Mouse (Mus musculus) left cerebral cortex, adult 2 months (tissue): Measurements from ENCODE around the gene Dapk1. TPM values are rescaled to one million over a fixed set of nuclear protein-coding genes. Genes with fewer than 3 reads are reported as not detected.

ENCODE experiments used
- DNase-seq, 2 experiments: peaks; one replicate each; pipeline ENCODE4 v3.0.0; 2021 to 2022; ENCODE audit warnings: low spot score in 2 of 2, mixed read lengths in 1 of 2; ENCODE audit errors: extremely low spot score in 1 of 2
- H3K27ac ChIP-seq: fragments of 200-600 bp; 2 replicates; pipeline ENCODE4 v1.8.1; 2022
- H3K4me3 ChIP-seq: fragments of 200-600 bp; 2 replicates; pipeline ENCODE4 v1.8.1; 2022
- CTCF ChIP-seq: fragments of 200-600 bp; IDR thresholded peaks from 2 replicates; pipeline ENCODE4 v1.8.1; 2022; ENCODE audit warnings: antibody characterized with exemption, mild to moderate bottlenecking, moderate library complexity
- intact Hi-C: fragments of 180-260 bp; cut with DNase I; formaldehyde crosslinking; loops from one replicate; pipeline ENCODE4 v1.15.1; 2025
- total RNA-seq, 2 experiments: library from RNA; stranded (reverse); gene quantifications; 2 replicates each; pipeline ENCODE4 v1.2.3; 2021

Dapk1 gene
- total RNA-seq, 2 experiments from 2014 or later: 101 to 105 TPM

- H3K4me3 ChIP-seq: no peak overlapping the region
- TF ChIP-seq CTCF: no peak
- intact Hi-C loops: no loop called here
- peak overlapping the region; percentile 72 for H3K27ac ChIP-seq
- no peak for DNase-seq
Measured at GRCm38 (mm10) chr13:60670605-60671004, 68.9 kb downstream of the Dapk1 start.

DNA sequence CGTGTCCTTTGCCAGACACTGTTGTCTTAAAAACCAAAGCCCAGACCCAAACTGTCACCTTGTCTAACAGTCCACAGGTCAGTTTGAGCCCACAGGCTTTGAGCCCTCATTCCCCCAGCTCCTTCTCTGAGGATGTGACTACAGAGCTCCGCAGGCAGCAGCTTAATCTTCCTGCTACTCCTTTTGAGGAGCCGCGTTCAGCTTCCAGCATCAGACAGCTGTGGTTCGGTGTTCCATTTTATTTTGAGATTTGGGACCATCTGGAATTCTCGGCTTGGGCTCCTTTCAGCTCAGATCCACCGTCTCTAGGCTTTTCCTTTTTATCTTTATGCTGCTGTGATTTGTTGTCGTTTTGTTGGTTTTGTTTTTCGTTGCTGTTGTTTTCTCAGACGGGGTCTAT, 69.5 kb downstream of the Dapk1 start:
- DNase-seq: no peak
- intact Hi-C loops: no loop called here
- peak overlapping the region; percentile 72 for H3K27ac ChIP-seq
- H3K4me3 ChIP-seq: no peak overlapping the region
- TF ChIP-seq CTCF: no peak

- no peak for TF ChIP-seq CTCF
- no peak for DNase-seq
- intact Hi-C loops: no loop called here
- no peak overlapping the region for H3K4me3 ChIP-seq
- peak overlapping the region; percentile 26; the same call in 1 of the 2 replicates for H3K27ac ChIP-seq
Measured at GRCm38 (mm10) chr13:60672287-60672686, 70.5 kb downstream of the Dapk1 start.

DNA sequence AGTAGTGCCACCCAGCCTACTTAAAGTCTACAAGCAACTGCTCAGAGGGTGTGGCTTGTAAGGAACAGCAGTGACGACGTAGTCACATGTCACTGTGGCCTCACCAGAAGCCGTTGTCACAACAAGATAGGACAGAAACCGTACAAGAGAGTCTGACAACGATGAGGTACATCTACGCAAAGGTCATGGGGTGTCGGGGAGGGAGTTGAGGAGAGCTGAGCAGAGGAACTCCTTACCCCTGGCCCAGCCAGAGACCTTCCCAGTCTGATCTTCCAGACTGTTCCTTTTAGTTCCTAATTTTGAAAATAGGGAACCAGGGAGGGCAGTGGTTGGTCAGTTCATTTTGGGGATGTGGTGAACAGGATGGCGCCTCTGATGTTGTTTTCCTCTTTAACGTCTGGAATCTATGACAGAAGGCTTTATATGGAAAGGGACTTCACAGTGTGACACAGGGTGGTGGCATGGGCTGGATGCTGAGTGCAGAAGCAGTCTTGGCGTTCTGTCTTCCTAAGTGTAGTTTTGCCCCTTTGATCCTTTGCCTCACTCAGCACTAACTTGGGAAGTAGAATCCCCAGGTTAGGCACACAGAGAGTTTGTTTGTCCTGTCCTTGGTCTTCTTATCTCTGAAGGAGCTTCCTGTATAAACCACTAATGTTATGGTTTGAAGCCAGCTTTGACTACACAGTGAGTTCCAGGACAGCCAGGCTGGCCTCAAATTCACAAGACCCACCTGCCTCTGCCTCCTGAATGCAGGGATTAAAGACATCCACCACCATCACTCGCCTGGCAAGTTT, 71.3 kb downstream of the Dapk1 start:
- no peak overlapping the region; the same call in 1 of the 2 replicates for H3K27ac ChIP-seq
- no peak for TF ChIP-seq CTCF
- DNase-seq: no peak
- H3K4me3 ChIP-seq: no peak overlapping the region
- intact Hi-C loops: no loop called here

GRCm38 (mm10) chr13:60674301-60674700, 72.6 kb downstream of the Dapk1 start:
- TF ChIP-seq CTCF: no peak
- no peak overlapping the region for H3K27ac ChIP-seq
- DNase-seq: no peak
- H3K4me3 ChIP-seq: no peak overlapping the region
- intact Hi-C loops: no loop called here

DNA sequence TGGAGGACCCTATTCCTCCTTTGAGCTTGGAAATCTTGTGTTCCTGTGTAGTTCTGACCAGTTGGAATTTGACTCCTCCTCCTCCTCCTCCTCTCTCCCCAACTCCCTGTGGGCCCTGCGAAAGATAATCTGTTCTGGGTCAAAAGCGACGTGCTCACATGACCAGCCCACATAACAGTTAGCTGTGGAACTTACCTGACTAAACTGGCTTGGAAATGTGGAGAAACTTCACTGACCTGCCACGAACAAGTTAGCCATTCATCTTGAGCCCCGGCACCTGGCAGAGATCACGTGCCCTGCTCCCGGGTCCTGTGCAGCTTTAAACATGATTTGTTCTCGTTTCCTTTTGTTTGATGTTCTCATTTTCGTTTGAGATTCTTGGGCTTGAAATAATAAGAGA, 73.2 kb downstream of the Dapk1 start:
- no peak for DNase-seq
- Histone ChIP-seq H3K4me3 (no peak overlapping the region), H3K27ac (no peak overlapping the region)
- intact Hi-C loops: loop anchor here (5.0 kb wide), 1 partner anchor 38 kb away; no protein-coding TSS in a partner anchor
- no peak for TF ChIP-seq CTCF

- TF ChIP-seq CTCF: no peak
- intact Hi-C loops: loop anchor here (5.0 kb wide), 1 partner anchor 38 kb away; no protein-coding TSS in a partner anchor
- H3K27ac ChIP-seq: no peak overlapping the region
- H3K4me3 ChIP-seq: no peak overlapping the region
- DNase-seq: no peak
Measured at GRCm38 (mm10) chr13:60675416-60675815, 73.7 kb downstream of the Dapk1 start.

DNA sequence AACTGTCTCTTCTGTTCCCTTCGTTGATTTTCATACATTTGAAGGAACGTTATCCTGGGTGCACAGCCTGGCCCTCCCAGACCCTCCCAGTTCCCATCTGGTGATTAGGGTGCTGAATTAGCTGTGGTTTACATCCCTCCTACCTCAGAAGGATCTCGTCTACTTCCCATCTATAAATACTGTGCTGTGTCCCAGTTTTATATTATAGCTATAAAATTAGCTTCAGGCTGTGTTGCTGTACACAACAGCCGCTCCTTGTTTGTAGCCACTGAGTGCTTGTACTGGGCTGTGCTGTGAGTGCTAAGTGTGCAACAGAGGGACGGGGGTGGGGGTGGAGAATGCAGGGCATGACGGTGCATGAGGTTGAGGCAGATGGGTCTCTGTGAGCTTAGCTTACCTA, 77.2 kb downstream of the Dapk1 start:
- no peak for TF ChIP-seq CTCF
- H3K4me3 ChIP-seq: no peak overlapping the region
- peak overlapping the region; percentile 67 for H3K27ac ChIP-seq
- DNase-seq: no peak
- intact Hi-C loops: loop anchor here (5.0 kb wide), 1 partner anchor 42 kb away; no protein-coding TSS in a partner anchor

- no peak for DNase-seq
- H3K4me3 ChIP-seq: no peak overlapping the region
- peak; percentile 15 for TF ChIP-seq CTCF
- H3K27ac ChIP-seq: peak overlapping the region; percentile 83; the same call in 1 of the 2 replicates
- intact Hi-C loops: no loop called here
Measured at GRCm38 (mm10) chr13:60682714-60683695, 81.3 kb downstream of the Dapk1 start.

DNA sequence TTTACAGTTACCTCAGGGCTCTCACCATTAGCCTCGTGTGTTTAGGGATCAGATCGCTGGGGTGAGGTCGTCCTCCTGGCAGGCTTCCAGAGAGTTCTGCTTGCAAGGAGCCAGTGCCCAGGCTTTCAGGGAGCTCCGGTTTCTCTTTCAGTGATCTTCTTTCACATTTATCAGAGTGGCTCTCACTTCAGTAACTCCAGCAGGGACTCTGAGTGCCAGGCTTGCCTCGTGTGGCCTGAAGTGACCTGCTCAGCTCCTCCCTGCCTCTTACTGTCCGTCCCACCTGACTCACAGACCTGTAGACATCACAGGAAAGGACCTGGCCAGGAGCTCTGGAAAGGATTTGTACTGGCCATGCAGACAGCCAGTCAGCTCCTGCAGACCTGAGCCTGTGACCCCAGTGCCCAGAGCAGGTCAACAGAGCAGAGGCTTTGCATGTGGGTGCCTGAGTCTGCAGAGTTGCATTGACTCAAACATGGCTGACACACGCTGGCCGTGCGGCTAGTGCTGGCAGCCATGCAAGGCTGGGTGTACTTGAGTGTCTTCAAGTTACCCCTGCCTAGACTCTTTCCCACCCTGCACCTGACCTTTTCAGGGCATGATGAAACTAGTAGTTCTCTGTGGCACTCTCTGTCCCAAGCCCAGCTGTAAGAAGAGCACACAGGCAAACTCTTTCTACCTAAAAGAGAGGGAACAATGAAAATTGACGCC, 82.5 kb downstream of the Dapk1 start:
- intact Hi-C loops: no loop called here
- no peak for TF ChIP-seq CTCF
- Histone ChIP-seq H3K27ac (peak overlapping the region; percentile 83), H3K4me3 (no peak overlapping the region)
- DNase-seq: no peak

- intact Hi-C loops: loop anchor here (5.0 kb wide), 2 partner anchors 52 to 208 kb away; no protein-coding TSS in a partner anchor
- H3K4me3 ChIP-seq: no peak overlapping the region
- no peak for TF ChIP-seq CTCF
- peak overlapping the region; percentile 83 for H3K27ac ChIP-seq
- DNase-seq: no peak
Measured at GRCm38 (mm10) chr13:60684806-60685205, 83.1 kb downstream of the Dapk1 start.
